Mouse (Mus musculus): ENCODE results near the gene Tmem132d. TPM values are rescaled to one million over a fixed set of nuclear protein-coding genes. Genes with fewer than 3 reads are reported as not detected.
A peak's percentile ranks its signal among the peaks of the same experiment; 100 is the strongest.

The Tmem132d gene
- polyA plus RNA-seq, 1 experiment from 2014 or later, result 4.1 TPM

DNA sequence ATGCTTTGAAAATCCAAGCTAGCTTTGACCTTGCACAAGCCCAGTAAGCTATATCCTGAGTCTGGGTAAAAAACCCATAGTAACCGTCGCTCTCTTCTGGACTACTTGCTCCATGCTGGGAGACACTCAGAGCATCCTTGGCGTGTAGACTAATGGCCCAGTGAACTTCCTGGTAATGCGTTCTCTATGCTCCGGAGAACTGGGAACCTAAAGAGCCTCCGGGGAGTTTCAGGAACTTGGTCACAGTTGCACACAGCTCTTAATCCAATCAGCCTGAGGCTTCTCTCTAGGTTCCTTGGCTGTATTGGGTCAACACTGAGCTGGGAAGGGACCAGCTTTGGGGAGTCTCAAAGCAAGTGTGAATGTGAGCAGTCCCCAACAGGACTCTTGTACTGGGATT is 12.0 kb upstream of the Tmem132d start:
- Histone ChIP-seq H3K4me3 (replicated peaks; ENCODE audit: low read depth, low read length) (no peak overlapping the region), H3K4me2 (ENCODE audit: low read length) (peak overlapping the region; percentile 41; the same call in 1 of the 2 replicates), H3K4me1 (ENCODE audit: control insufficient read depth, insufficient read depth, low read length) (peaks cover 3% of the 10 kb centered on the region; the same call in 1 of the 2 replicates), H3K9me3 (ENCODE audit: control insufficient read depth, low read length) (no peaks in the 10 kb centered on the region), H3K36me3 (ENCODE audit: control insufficient read depth, insufficient read depth, low read length) (no peaks in the 10 kb centered on the region), H3K27ac (replicated peaks; ENCODE audit: low read depth, low read length) (no peak overlapping the region), H3K9ac (replicated peaks; ENCODE audit: low read length) (no peak overlapping the region), H3K27me3 (ENCODE audit: control insufficient read depth, insufficient read depth, low read length) (peaks cover 35% of the 10 kb centered on the region)
- DNase-seq, result no peak
- 15% methylated on average over 6 of the region's 6 CpGs for whole genome bisulfite sequencing
- no peak for ATAC-seq (ENCODE audit: low FRiP score, low TSS enrichment)

DNA sequence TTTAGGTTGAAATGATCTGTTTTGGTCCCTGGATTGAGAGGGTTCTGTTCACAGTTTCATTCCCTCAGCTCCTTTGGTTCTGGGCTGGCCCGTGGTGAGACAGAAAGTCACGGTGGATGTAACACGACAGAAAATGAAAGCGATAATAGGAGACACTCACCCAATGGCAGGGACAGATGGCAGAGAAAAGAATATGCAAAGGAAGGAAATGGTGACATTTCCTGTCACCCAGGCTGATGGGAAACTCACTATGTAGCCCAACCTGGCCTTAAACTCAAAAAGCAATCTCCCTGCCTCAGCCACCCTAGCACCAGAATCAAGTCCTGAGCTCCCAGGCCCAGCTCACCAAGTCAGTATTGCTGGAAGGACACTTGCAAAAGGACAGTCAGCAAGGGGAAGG is 11.0 kb upstream of the Tmem132d start:
- Histone ChIP-seq H3K9ac (replicated peaks; ENCODE audit: low read length) (no peak overlapping the region), H3K9me3 (ENCODE audit: control insufficient read depth, low read length) (no peaks in the 10 kb centered on the region), H3K4me2 (ENCODE audit: low read length) (peak overlapping the region; percentile 41), H3K4me3 (replicated peaks; ENCODE audit: low read depth, low read length) (0 out of 2 replicates have a peak overlapping the region, but pooled peaks have one; percentile 15), H3K36me3 (ENCODE audit: control insufficient read depth, insufficient read depth, low read length) (no peaks in the 10 kb centered on the region), H3K27ac (replicated peaks; ENCODE audit: low read depth, low read length) (no peak overlapping the region), H3K27me3 (ENCODE audit: control insufficient read depth, insufficient read depth, low read length) (peaks cover 35% of the 10 kb centered on the region), H3K4me1 (ENCODE audit: control insufficient read depth, insufficient read depth, low read length) (peaks cover 3% of the 10 kb centered on the region; the same call in 1 of the 2 replicates)
- DNase-seq (no peak), ATAC-seq (ENCODE audit: low FRiP score, low TSS enrichment) (no peak)
- WGBS, result 28% methylated on average over 4 of the region's 4 CpGs

DNA sequence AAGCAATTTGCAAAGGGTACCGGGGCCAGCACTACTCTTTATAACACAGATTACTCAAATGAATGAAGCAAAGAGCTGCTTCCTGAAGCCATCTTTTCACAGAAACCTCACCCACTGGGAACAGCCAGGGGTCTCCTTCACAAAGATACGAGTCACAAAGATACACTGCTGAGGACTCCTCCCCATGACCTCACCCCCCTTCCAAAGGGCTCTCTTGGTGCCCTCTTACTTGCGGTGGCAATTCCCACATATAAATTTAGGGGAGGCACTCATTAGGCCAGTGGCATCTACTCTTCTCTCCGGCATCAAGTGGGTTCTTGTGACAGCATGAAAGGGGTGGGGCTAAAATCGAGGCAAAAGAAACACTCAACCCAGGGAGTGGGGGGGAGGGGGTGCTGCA is 8.2 kb upstream of the Tmem132d start:
- H3K27me3 ChIP-seq (ENCODE audit: control insufficient read depth, insufficient read depth, low read length), result peaks cover 38% of the 10 kb centered on the region
- H3K9me3 ChIP-seq (ENCODE audit: control insufficient read depth, low read length), result no peaks in the 10 kb centered on the region
- no peaks in the 10 kb centered on the region for H3K36me3 ChIP-seq (ENCODE audit: control insufficient read depth, insufficient read depth, low read length)
- H3K9ac ChIP-seq (replicated peaks; ENCODE audit: low read length), result no peak overlapping the region
- H3K4me3 ChIP-seq (replicated peaks; ENCODE audit: low read depth, low read length), result no peak overlapping the region
- no peak overlapping the region for H3K4me2 ChIP-seq (ENCODE audit: low read length)
- WGBS, result 4% methylated on average over 5 of the region's 5 CpGs
- H3K4me1 ChIP-seq (ENCODE audit: control insufficient read depth, insufficient read depth, low read length), result peaks cover 3% of the 10 kb centered on the region; the same call in 1 of the 2 replicates
- no peak for DNase-seq
- no peak for ATAC-seq (ENCODE audit: low FRiP score, low TSS enrichment)
- no peak overlapping the region for H3K27ac ChIP-seq (replicated peaks; ENCODE audit: low read depth, low read length)

- Histone ChIP-seq H3K4me3 (replicated peaks; ENCODE audit: low read depth, low read length) (no peak overlapping the region), H3K9ac (replicated peaks; ENCODE audit: low read length) (no peak overlapping the region), H3K36me3 (ENCODE audit: control insufficient read depth, insufficient read depth, low read length) (no peaks in the 10 kb centered on the region), H3K4me2 (ENCODE audit: low read length) (no peak overlapping the region), H3K4me1 (ENCODE audit: control insufficient read depth, insufficient read depth, low read length) (peaks cover 3% of the 10 kb centered on the region; the same call in 1 of the 2 replicates), H3K9me3 (ENCODE audit: control insufficient read depth, low read length) (no peaks in the 10 kb centered on the region), H3K27me3 (ENCODE audit: control insufficient read depth, insufficient read depth, low read length) (peaks cover 31% of the 10 kb centered on the region), H3K27ac (replicated peaks; ENCODE audit: low read depth, low read length) (no peak overlapping the region)
- ATAC-seq (ENCODE audit: low FRiP score, low TSS enrichment) (peak; percentile 40; the same call in 1 of the 2 replicates), DNase-seq (peak; percentile 88)
- WGBS, result 0% methylated on average over 5 of the region's 5 CpGs
Observed at GRCm38 (mm10) chr5:128439828-128440227, 7.0 kb upstream of the Tmem132d start.

GRCm38 (mm10) chr5:128438078-128438477 is 5.2 kb upstream of the Tmem132d start:
- ATAC-seq (ENCODE audit: low FRiP score, low TSS enrichment) (no peak), DNase-seq (peak; percentile 58)

GRCm38 (mm10) chr5:128436909-128437308 is 4.0 kb upstream of the Tmem132d start:
- no peak overlapping the region for H3K4me2 ChIP-seq (ENCODE audit: low read length)
- ATAC-seq (ENCODE audit: low FRiP score, low TSS enrichment), result no peak

More at GRCm38 (mm10) chr5:128438078-128438477, 5.2 kb upstream of the Tmem132d start:
- Histone ChIP-seq H3K4me2 (ENCODE audit: low read length) (no peak overlapping the region), H3K27me3 (ENCODE audit: control insufficient read depth, insufficient read depth, low read length) (peaks cover 35% of the 10 kb centered on the region), H3K9me3 (ENCODE audit: control insufficient read depth, low read length) (no peaks in the 10 kb centered on the region), H3K4me1 (ENCODE audit: control insufficient read depth, insufficient read depth, low read length) (no peaks in the 10 kb centered on the region), H3K4me3 (replicated peaks; ENCODE audit: low read depth, low read length) (no peak overlapping the region), H3K9ac (replicated peaks; ENCODE audit: low read length) (no peak overlapping the region), H3K27ac (replicated peaks; ENCODE audit: low read depth, low read length) (no peak overlapping the region), H3K36me3 (ENCODE audit: control insufficient read depth, insufficient read depth, low read length) (no peaks in the 10 kb centered on the region)
- 62% methylated on average over 16 of the region's 16 CpGs for WGBS

DNA sequence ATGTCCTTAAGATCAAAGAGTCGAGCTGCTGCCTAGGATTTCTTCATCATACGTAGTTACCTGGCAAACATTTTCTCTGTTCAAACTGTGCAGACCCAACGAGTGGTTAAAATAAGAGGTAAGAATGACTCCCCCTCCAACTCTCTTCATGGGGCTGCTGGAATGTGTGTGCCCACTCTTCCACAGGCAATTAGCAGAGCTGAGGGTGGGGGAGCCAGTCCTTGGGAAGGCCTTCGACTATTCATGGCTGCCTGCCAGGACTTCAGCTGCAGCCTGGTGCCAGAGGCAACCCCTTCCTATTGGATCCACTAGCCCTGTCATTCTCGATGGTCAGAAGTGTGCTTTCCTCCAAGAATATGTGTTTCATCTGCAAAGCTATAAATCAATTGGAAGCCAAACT is 2.8 kb upstream of the Tmem132d start:
- no peak overlapping the region for H3K4me2 ChIP-seq (ENCODE audit: low read length)
- no peak overlapping the region for H3K27ac ChIP-seq (replicated peaks; ENCODE audit: low read depth, low read length)
- 68% methylated on average over 5 of the region's 5 CpGs for WGBS
- H3K27me3 ChIP-seq (ENCODE audit: control insufficient read depth, insufficient read depth, low read length), result peaks cover 39% of the 10 kb centered on the region
- H3K4me3 ChIP-seq (replicated peaks; ENCODE audit: low read depth, low read length), result no peak overlapping the region
- no peaks in the 10 kb centered on the region for H3K9me3 ChIP-seq (ENCODE audit: control insufficient read depth, low read length)
- ATAC-seq (ENCODE audit: low FRiP score, low TSS enrichment) (no peak), DNase-seq (peak; percentile 78)
- H3K36me3 ChIP-seq (ENCODE audit: control insufficient read depth, insufficient read depth, low read length), result no peaks in the 10 kb centered on the region
- H3K9ac ChIP-seq (replicated peaks; ENCODE audit: low read length), result no peak overlapping the region
- H3K4me1 ChIP-seq (ENCODE audit: control insufficient read depth, insufficient read depth, low read length), result no peaks in the 10 kb centered on the region

More at GRCm38 (mm10) chr5:128436909-128437308, 4.0 kb upstream of the Tmem132d start:
- Histone ChIP-seq H3K27ac (replicated peaks; ENCODE audit: low read depth, low read length) (no peak overlapping the region), H3K4me3 (replicated peaks; ENCODE audit: low read depth, low read length) (no peak overlapping the region), H3K27me3 (ENCODE audit: control insufficient read depth, insufficient read depth, low read length) (peaks cover 44% of the 10 kb centered on the region), H3K36me3 (ENCODE audit: control insufficient read depth, insufficient read depth, low read length) (no peaks in the 10 kb centered on the region), H3K9me3 (ENCODE audit: control insufficient read depth, low read length) (no peaks in the 10 kb centered on the region), H3K9ac (replicated peaks; ENCODE audit: low read length) (no peak overlapping the region), H3K4me1 (ENCODE audit: control insufficient read depth, insufficient read depth, low read length) (no peaks in the 10 kb centered on the region)
- WGBS, result 19% methylated on average over 9 of the region's 9 CpGs
- DNase-seq, result peak; percentile 87

DNA sequence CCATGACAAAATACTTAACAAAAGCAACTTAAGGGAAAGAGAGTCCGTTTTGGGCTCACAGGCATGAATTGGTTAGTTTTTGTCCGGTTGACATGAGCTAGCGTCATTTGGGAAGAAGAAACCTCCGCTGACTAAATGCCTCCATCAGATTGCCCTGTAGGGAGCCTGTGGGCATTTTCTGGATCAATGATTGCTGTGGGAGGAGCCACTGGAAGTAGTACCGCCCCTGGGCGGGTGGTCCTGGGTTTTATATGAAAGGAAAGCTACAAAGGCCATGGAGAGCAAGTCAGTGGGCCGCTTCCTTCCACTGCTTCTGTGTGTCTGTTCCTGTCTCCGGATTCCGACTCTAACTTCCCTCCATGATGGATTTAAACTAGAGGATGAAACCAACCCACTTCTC is 909 bp upstream of the Tmem132d start:
- ATAC-seq (ENCODE audit: low FRiP score, low TSS enrichment) (no peak), DNase-seq (no peak)
- Histone ChIP-seq H3K9ac (replicated peaks; ENCODE audit: low read length) (no peak overlapping the region), H3K4me2 (ENCODE audit: low read length) (no peak overlapping the region), H3K27ac (replicated peaks; ENCODE audit: low read depth, low read length) (no peak overlapping the region), H3K4me3 (replicated peaks; ENCODE audit: low read depth, low read length) (no peak overlapping the region), H3K4me1 (ENCODE audit: control insufficient read depth, insufficient read depth, low read length) (no peaks in the 10 kb centered on the region), H3K36me3 (ENCODE audit: control insufficient read depth, insufficient read depth, low read length) (no peaks in the 10 kb centered on the region), H3K9me3 (ENCODE audit: control insufficient read depth, low read length) (no peaks in the 10 kb centered on the region), H3K27me3 (ENCODE audit: control insufficient read depth, insufficient read depth, low read length) (peaks cover 45% of the 10 kb centered on the region)
- WGBS, result 17% methylated on average over 9 of the region's 9 CpGs

- ATAC-seq (ENCODE audit: low FRiP score, low TSS enrichment), result no peak
- H3K27me3 ChIP-seq (ENCODE audit: control insufficient read depth, insufficient read depth, low read length), result peaks cover 42% of the 10 kb centered on the region
- under 1% methylated on average over 29 of the region's 37 CpGs for WGBS
- H3K4me1 ChIP-seq (ENCODE audit: control insufficient read depth, insufficient read depth, low read length), result no peaks in the 10 kb centered on the region
- peak overlapping the region; percentile 86 for H3K4me2 ChIP-seq (ENCODE audit: low read length)
- H3K4me3 ChIP-seq (replicated peaks; ENCODE audit: low read depth, low read length), result peak overlapping the region; percentile 49
- H3K9me3 ChIP-seq (ENCODE audit: control insufficient read depth, low read length), result no peaks in the 10 kb centered on the region
- H3K36me3 ChIP-seq (ENCODE audit: control insufficient read depth, insufficient read depth, low read length), result no peaks in the 10 kb centered on the region
- DNase-seq, result peak; percentile 54
- peak overlapping the region; percentile 52 for H3K9ac ChIP-seq (replicated peaks; ENCODE audit: low read length)
- H3K27ac ChIP-seq (replicated peaks; ENCODE audit: low read depth, low read length), result no peak overlapping the region
Observed at GRCm38 (mm10) chr5:128432422-128432821, 455 bp downstream of the Tmem132d start.
